Mouse (Mus musculus): ENCODE measurements around the gene Irf2.

DNA sequence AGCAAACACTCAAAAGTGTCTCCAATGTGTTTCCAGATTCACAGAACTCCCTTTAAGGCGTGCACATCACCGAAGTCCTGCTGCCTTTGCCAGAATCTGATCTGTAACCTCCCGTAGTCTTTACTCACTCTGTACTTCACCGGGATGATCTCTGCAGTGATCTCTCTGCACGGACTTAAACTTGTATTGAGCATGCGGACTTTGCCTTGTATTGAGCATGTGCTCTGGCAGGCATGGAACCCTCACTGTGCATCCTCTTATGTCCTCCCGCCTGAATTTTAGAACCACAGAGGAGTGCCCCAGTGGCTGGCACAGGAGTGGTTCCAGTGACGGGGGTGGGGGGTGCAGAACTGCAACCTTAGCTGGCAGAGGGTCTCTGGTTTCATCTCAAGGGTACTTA, 5.9 kb upstream of the Irf2 start:
- TF ChIP-seq GATA1 (IDR thresholded peaks at IDR 0.05; ENCODE audit: borderline replicate concordance, low read length): no peak
- TF ChIP-seq FLI1 (IDR thresholded peaks at IDR 0.05; ENCODE audit: low read length): no peak
